Mouse (Mus musculus) ES-E14 (cell line): Measurements from ENCODE around the gene Hist1h4c.

Source experiments
- MAFK ChIP-seq: IDR thresholded peaks from 2 replicates; pipeline ENCODE4 v1.6.1; 2014; ENCODE audit warnings: mild to moderate bottlenecking, low read depth, low read length, inconsistent platforms; ENCODE audit not compliant: insufficient read depth
- ZC3H11A ChIP-seq: IDR thresholded peaks from 2 replicates; pipeline ENCODE4 v1.6.1; 2012; ENCODE audit warnings: low read depth, mild to moderate bottlenecking, inconsistent platforms, low read length, borderline replicate concordance

DNA sequence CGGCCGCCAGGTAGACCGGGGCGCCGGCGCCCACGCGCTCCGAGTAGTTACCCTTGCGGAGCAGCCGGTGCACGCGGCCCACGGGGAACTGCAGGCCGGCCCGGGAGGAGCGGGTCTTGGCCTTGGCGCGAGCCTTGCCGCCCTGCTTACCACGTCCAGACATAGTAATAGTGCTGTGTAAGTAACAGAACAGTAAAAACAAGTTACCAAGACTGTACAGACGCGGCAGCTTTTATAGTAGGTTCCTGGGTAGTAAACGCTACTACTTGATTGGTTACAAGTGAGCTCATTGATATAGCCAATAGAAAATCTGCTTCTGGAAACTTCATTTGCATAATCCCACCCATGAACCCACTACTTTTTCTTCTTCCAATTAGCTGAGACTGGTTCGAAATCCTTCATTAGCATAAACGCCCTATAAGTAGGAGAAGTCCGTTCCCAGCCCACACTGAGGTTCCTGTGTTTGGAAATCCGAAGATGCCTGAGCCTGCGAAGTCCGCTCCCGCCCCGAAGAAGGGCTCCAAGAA, 14.4 kb downstream of the Hist1h4c start, which contains the start of the genes Hist1h2ac and Hist1h2bc:
- TF ChIP-seq MAFK: no peak
- no peak for TF ChIP-seq ZC3H11A
